Mouse (Mus musculus) frontal cortex, adult 2 months (tissue): ENCODE measurements around the gene Tldc2. TPM values are rescaled to one million over a fixed set of nuclear protein-coding genes. Genes with fewer than 3 reads are reported as not detected.
A peak's percentile ranks its signal among the peaks of the same experiment; 100 is the strongest.

Source experiments
- DNase-seq, 2 experiments: peaks; one replicate each; pipeline ENCODE4 v3.0.0; 2022; ENCODE audit warnings: low spot score in 1 of 2; ENCODE audit errors: extremely low spot score in 1 of 2
- polyA plus RNA-seq: library from polyadenylated mRNA; depleted of rRNA; stranded (reverse); fragments of >200 nt; gene quantifications from 2 replicates; pipeline ENCODE4 v1.2.3, GENCODE M21; 2012

The Tldc2 gene
- polyA plus RNA-seq, 1 experiment, result 0.30 TPM

DNA sequence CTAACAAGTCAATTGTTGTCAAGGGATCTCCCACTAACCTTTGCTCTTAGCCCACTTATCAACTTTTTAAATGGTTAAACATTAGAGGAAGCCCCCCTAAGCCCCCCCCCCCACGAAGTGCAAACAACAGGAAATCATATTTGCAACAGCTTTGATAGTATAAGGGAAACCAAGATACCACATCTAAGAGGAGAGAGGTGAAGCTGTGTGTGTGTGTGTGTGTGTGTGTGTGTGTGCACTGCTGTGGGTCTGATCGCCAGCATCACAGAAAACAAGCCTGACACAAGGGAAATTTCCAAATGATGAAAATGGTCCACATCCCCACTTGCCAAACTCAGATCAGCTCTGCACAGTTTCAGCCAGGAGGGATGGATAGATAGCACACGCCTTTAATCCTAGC is 32.2 kb downstream of the Tldc2 start:
- no peak for DNase-seq

DNA sequence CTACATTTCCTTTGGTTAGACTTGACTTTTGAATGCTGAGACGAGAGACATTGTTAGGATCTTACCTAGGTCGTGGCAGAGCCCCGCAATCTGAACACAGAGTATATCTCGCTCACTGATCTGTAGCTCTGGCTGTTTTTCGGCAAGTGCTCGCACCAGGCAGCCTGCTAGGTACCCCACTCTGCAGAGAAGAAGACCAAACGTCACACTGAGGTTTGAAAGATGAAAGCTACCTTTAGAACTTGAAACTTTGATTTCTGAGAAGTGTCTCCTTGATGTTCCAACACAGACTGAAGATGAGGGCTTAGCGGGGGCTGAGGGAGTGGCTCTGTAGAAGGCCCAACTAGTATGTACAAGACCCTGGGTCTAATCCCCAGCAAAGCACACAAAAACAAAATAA is 34.9 kb downstream of the Tldc2 start:
- no peak for DNase-seq

DNA sequence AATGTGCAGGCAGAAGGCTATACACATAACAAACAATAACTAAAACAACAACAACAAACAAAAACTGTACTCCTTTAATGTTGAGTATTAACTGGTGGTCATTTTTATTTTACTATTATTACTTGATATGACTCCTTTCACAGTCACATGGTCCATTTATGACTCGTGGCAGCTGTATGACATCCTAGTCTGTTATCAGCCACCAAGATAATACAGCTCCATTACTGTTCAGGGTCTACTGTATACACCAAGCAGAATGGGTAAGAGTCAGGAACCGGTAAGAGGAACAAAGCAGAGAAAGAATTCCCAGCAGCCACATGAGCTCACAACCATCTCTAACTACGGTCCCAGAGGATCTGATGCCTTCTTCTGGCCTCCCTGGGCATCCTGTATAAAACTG is 38.4 kb downstream of the Tldc2 start:
- DNase-seq, result no peak

DNA sequence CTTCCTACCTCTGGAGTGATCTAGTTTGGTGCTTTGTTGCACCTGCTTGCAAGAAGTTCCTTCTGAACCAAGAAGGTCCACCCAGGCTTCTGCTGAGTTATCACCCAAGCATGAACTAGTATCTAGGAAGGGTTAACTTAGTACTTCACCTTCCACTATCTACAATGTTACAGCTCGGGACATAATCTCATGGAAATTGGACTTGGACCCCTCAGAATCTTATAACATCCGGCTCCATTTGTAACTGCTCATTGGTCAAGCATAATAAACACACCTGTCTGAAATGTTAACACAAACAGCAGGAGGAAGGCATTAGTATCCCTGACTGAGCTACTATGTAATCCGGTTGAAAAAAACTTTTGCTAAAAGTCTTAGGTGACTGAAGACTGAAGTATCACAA is 40.5 kb downstream of the Tldc2 start:
- DNase-seq, result no peak

DNA sequence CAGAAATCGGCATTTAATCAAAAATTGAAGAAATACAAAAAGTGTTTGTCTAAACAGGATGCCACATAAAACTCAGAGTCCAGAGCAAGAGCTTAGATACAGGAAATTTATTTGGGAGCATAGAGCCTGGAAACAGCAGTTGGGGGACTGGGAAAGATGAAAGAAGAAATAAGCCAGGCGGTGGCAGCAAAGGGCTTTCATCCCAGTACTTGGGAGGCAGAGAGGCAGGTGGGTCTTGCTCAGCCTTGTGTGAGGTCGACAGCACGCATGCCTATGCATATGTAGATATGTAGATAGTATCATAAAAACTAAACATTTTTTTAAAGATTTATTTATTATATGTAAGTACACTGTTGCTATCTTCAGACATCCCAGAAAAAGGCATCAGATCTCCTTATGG is 41.2 kb downstream of the Tldc2 start:
- DNase-seq, result peak in 1 of 2 experiments; percentile 37

DNA sequence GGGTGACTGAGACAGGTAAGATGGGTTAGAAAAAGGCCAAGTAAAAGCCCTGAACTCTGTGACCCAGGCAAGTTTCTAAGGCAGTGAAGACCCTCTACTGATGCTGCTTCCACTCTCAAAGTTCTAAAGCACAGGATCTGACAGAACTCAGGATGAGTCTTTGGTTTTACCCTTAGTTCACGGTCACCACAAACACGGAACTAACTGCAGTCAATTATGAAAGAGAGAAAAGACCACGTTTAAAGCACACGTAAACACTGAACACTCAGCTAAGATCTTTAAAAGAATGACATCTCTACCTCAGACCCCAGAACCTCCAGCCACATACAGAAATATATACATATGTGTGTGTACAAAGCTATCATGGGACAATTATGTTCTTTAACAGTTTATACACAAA is 42.2 kb downstream of the Tldc2 start:
- no peak for DNase-seq

DNA sequence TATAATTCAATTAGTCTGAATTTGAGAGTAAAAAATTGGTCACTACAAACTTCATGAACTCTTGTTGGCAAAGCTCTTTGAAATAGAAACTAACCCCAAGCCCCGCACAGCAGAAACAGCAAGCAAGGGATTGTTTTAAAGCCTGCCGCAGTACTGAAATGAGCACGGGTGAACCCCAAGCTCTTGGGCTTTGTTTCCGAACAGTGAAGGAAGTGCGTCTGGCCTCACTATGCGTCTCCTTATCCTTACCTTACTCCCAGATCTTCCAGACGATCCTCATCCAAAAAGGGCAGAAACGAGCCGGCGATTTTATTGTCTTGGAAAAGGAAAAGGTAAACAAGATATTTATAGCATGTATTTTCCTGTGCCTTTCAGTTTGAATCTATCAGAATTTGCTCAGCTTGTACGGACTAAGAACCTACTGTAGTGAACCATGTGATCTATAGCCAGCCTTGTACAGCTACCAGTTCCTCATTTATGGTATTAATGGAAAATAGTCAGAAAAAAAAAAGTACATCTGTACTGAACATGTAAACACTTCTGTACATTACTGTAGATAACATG is 42.8 kb downstream of the Tldc2 start:
- no peak for DNase-seq

DNA sequence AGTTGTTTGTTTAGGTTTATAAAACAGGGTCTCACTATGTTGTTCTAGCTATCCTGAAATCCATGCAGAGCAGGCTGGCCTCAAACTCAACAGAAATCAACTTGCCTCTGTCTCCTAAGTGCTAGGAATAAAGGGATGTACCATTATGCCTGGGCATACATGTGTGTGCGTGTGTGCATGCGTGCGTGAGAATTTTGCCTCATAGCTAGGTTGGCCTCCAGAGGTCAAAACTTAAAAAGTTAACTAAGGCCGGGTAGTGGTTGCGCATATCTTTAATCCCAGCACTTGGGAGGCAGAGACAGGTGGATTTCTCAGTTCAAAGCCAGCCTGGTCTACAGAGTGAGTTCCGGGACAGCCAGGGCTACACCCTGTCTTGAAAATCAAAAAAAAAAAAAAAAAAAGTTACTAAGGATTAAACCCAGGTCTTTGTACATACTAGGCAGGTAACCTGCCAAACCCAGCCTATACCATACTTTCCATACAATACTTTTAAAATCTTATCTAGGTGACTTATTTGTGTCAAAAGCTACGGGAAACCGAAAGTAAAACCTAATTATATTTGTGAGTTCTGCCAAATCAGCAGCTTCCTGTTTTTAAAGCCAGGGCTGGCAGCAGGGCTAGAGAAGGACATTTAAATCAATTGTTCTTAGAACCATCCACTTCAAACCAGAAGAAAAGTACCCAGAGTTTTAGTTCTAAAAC is 44.1 kb downstream of the Tldc2 start:
- no peak for DNase-seq

DNA sequence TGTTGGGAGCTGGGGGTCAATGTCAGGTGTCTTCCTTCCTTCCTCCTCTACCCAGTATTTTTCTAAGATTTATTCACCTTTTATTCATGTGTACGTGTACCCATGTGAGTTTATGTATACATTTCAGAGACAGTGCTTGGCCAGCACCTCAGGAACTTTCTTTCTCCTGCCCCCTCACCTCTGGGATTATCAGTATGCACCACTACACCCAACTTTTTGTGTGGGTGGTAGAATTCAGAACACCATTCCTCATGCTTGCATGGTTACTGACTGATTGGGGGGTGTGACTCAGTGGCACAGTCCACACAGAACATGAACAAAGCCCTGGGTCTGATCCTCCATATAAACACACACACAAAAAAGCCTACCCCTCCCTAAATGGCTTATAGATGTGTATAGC is 45.2 kb downstream of the Tldc2 start:
- no peak for DNase-seq

DNA sequence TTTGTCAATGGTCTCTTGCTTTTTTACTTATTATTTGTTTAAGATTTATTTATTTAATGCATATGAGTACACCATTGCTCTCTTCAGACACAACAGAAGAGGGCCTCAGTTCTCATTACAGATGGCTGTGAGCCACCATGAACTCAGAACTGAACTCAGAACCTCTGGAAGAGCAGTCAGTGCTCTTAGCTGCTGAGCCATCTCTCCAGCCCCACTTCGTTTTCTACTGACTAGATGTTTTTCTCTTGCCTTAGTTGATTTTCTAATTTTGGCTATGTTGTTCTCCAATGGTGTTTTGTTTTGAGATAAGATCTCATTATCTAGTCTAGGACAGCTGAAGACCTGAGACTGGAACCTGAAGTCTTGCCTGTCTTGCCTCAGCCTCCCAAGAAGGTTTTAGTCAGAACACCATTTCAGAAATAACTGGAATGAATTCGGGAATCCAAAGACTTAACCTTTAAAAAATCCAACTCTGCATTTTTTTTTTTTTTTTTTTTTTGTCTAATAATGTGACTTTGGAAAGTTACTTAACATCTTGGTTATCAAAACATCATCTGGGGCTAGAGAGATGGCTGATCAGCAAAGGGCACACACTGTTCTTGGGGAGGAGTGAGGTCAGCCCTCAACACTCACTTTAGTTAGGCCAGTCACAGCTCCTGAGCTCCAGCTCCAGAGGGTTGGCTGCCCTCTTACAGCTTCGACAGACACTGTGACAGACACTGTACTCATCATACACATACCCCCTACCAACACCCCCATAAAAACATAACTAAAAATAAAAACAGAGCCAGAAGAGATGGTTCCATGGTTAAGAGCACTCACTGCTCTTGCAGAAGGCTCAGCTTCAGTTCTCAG is 46.1 kb downstream of the Tldc2 start:
- DNase-seq, result no peak

DNA sequence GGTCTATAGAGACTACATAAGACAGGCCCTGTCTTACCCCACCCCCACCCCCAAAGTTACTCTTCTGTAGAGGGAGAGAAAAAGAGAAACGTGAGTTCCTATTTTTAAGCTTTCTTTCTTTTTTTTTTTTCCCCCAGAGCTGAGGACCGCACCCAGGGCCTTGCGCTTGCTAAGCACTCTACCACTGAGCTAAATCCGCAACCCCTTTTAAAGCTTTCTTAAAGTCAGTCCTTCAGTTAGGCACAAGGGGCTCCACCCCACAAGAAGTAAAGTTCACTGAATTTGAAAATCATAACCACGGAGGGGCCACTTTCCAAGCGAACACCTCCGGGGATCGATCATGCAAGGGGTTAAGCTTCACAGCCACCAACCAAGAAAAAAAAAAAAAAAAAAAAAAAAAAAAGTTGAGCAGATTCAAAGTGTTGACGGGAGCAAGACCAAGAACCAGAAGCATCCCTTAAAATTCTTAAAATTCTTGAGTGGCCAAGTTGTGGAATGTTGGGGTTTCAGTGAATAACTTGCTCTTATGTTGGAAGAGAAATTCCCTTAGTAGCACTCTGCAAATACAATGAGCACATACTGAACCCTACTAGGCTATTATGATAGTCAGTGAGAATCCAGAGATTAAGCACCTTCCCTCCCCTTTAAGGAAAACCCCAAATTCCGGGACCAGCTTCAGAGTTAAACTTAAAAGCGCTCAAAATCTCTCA is 47.1 kb downstream of the Tldc2 start:
- DNase-seq, result no peak

DNA sequence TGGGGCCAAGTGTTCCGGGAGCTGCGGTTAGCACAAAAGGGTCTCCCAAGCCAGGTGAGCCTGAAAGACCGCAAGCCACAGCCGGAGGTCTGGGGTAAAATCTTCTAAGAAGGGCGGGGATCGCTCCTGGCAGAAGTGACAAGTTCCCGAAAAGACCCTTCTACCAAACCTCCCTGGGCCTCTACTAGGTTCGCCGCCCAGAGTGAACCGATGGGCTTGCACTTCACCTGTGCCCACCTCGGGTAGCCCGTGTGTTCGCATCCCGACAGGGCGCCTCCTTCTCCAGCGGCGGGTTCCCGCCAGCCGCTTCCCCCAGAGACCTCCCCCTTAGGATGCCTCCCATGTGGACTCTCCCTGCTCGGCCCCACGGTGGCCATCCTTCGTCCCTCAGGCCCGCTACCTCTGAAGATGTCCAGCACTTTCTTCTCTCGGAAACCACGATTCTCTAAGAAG is 47.6 kb downstream of the Tldc2 start:
- DNase-seq, result no peak

DNA sequence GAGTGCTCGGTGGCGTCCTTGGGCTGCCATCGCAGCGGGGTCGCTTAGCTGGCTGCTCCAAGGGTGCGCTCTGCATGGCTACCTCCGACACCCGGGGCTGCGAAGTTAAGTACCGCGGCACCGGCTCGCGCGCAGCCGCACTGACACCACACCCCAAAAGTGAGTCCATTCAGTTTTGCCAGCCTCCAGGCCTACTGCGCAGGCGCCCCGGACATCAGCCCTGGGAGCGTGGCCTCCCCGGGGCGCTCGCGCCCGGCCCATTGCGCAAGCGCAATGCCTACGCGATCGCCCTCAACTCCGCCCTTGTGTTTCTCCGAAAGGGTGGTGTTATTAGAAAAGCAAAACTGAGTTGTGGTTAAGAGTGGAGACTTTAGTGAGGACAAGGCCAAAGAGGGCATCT is 48.2 kb downstream of the Tldc2 start, which contains the start of gene Samhd1:
Gene Samhd1, minus strand, starts transcription at position 252 of the 400 bp plus-strand sequence.
- peak; percentile 83 to 93 for DNase-seq

DNA sequence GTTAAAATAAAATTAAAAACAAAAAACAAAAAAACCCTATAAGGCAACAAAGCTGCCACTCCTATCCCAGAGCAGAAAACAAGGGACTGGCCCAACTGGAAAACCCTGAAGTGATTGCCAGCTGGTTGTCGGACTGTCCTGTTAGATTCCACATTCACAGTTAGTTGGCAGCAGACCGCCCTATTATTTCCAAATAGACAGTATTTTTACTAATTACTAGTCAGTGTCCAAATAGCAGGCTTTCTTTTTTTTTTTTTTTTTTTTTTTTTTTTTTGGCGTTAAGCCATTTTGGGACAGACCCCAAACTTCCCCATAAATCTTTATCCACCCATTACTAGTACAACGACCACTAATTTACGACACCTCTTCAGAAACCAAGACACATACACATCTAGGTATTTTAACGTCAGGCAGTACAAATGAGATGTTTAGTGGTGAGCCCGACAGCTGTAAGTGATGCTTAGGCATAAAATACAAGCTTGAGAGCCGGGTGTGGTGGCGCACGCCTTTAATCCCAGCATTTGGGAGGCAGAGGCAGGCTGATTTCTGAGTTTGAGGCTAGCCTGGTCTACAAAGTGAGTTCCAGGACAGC is 48.8 kb downstream of the Tldc2 start:
- DNase-seq, result no peak

DNA sequence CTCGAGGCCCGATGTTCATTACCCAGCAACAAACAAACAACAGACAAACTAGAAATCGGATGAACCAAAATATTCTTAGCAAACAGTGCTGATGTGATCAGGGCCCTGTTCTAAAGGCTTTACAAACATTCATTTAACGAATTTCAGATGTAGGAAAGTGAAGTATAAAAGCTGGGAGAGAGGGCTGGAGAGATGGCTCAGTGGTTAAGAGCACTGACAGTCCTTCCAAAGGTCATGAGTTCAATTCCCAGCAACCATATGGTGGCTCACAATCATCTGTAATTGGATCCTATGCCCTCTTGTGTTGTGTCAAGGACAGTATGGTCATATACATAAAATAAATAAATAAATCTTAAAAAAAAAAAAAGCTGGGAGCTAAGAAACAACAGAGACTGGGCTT is 49.3 kb downstream of the Tldc2 start:
- DNase-seq, result no peak

DNA sequence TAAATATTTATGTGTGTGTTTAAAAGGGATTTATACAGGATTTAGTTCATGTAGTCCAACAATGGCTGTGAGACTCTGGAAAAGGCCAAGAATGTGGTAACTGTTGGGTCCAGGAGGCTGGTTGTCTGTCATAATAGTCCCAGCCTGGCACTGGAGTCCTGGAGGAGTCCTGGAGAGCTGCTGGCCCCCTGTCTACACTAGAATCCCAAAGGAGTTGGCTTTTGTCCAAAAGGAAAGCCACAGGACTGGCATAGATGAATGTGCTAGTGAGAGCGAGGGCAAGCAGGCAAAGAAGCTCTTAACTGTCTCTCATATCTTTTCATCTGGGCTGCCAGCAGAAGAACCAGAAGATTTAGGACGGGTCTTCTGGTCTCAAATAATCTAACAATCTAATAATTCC is 49.8 kb downstream of the Tldc2 start:
- no peak for DNase-seq

DNA sequence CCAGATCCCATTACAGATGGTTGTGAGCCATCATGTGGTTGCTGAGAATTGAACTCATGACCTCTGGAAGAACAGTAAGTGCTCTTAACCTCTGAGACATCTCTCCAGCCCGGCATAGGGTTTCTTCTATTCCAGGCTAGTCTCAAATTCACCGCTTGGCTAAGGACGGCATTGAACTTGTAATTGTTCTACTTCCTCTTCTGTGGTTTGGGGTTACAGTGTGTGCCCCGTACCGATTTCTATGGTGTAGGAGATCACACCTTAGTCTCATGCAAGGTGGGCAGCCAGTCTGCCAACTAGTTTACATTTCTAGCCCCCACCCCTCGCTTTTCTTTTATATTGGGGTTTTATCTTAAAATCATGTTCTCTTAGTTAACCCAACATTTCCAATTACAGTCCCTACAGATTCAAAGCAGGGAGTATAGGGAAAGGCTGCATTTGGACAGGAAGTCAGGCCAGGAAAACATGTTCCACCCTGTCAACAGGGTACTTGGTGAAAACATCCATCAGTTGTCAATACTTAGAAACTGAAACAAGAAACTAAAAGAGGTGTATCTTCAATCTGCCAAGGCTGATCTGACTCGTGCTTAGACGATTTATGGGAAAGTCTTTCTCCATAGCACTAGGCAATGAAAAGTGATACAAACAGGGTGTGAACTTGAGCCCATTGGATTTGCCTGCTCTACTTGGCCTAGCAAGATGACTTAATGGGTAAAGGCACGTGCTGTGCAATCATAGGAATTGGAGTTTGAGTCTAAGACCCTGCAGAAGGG is 51.3 kb downstream of the Tldc2 start:
- no peak for DNase-seq

DNA sequence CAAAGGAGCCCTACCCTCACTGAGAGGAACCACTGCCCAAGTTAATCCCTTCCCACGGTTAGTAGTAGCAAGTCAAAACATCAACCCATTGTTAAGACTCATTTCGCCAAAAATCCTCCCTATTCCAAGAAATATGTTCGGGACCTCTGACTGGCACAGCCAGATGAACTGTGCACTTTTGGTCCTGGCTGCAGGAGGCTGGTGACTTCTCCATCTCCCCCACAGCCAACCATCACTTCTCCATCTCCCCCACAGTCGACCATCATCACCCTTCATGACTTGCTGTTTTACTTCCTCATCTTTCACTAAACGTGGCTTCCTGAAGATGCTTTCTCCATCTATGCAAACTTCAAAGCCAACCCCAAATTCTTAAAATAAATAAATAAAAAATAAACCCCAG is 52.0 kb downstream of the Tldc2 start:
- DNase-seq, result no peak

DNA sequence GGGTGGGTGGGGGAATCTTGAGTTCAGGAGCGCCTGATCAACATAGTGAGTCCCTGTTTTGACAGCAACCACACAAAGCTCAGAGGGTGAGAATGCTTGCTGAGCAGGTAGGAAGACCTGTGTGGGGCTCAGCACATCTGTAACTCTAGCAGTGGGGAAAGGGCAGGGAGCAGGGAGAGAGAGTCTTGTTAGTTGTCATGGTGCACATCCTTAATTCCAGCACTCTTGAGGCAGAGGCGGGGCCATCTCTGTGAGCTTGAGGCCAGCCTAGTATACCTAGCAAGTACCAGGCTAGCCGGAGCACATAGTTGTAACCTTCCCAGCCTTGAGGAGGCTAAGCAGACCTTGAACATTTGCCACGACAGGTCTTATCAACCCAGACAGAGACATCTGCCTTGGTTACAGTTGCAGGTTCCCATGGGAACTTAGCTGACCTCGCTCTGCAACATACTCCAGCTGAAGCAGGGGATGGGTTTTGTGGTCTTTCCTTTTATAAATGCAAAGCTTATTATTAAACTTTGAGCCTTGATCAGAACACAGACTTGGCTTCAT is 52.5 kb downstream of the Tldc2 start:
- DNase-seq, result no peak

DNA sequence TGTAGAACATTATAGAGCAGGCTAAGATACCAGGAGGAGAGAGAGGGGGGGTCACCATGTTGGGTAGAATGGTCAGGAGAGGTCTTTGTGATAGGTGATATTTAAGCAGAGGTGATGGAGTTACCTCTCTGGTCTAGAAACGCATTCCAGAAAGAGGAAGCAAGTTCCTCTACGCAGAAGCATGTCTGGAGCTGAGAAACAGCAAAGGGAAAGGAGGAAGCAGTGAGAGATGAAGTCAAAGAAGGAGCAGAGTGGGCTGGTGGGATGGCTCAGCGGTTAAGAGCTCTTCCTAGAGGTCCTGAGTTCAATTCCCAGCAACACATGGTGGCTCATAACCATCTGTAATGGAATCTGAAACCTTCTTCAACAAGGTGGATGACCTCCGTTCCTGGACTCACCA is 55.1 kb downstream of the Tldc2 start:
- DNase-seq, result no peak
